Mouse (Mus musculus) cerebellum, adult 8-10 months (tissue): ENCODE measurements at regions not wholly inside any gene's neighbourhood (a gene's known extent, or its start where the extent isn't known, plus 50 kb on each side); places are given as distances from the start of the nearest gene placed in this dataset.

Experiments used
- DNase-seq: peaks from one replicate; pipeline ENCODE4 v3.0.0; 2022

DNA sequence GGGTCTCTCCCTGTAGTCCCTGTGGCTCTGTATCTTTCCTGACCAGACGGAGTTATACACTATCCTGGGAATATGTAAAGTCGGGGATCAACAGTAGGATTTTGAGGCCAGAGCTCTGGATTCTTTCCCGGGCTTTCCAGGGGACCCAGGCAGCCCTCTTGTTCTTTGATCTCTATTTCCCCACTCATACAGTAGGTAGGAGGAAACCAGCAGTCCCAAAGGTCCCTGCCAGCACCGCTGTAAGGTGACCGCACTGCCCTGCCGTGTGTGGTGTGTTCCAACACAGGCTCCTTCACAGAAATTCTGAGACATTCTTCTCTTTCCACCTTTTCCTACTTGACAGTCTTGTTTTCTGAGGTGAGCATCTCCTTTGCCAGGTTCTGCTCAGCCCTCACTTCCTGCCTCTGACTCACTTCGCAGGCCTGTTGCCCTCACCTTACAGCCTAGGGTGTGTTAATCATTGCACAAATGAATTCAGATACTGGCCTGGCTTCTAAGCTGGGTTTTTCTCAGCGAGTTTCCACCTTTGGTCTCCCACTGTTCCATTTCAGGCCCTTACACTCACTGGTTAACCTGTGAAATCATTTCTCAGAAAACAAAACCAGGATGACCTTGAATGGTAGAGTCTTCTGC lies 53.0 kb upstream of the Shb start:
- no peak for DNase-seq

GRCm38 (mm10) chr4:45583966-45584365 lies 51.7 kb upstream of the Shb start:
- no peak for DNase-seq

GRCm38 (mm10) chr4:45582496-45582895 lies 50.2 kb upstream of the Shb start:
- no peak for DNase-seq
